Mouse (Mus musculus): ENCODE data around the gene Zfp57. TPM values are rescaled to one million over a fixed set of nuclear protein-coding genes. Genes with fewer than 3 reads are reported as not detected.
"Not testable (repeated sequence)": the region's sequence is repeated elsewhere in the genome, so short reads cannot be mapped to it uniquely, and the experiment has no call there.

The Zfp57 gene
- total and polyA plus RNA-seq, 3 experiments, result not detected

GRCm38 (mm10) chr17:36989437-36989836 lies 11.5 kb upstream of the Zfp57 start, which contains the start of gene H2-M5:
TSS of gene H2-M5 (minus strand) at chr17:36989537.
- no peak within 1 kb of the TSS for H3K4me3 ChIP-seq (ENCODE audit: control insufficient read depth in 1 of 2, insufficient read depth in 1 of 2, low read depth in 2 of 2, low read length in 2 of 2)
- peaks cover 3 to 6% of the 10 kb centered on the region in 2 experiments; a peak in 2 of 4 replicates for H3K4me1 ChIP-seq (ENCODE audit: control insufficient read depth in 1 of 2, insufficient read depth in 2 of 2, low read length in 2 of 2)
- H3K27ac ChIP-seq (ENCODE audit: control insufficient read depth, low read depth, low read length), result no peak within 1 kb of the TSS
- H3K27me3 ChIP-seq (ENCODE audit: control insufficient read depth in 1 of 2, insufficient read depth in 2 of 2, low read length in 2 of 2), result peaks cover 0 to 2% of the 10 kb centered on the region in 2 experiments; a peak in 2 of 4 replicates
- TF ChIP-seq POLR2AphosphoS2 (IDR thresholded peaks at IDR 0.05; ENCODE audit: low read length) (no peak), SMC3 (IDR thresholded peaks at IDR 0.05; ENCODE audit: low read depth, low read length) (no peak), TAL1 (IDR thresholded peaks at IDR 0.05; ENCODE audit: low read length) (no peak), TBP (IDR thresholded peaks at IDR 0.05; ENCODE audit: low read depth, low read length) (no peak), POLR2AphosphoS5 (IDR thresholded peaks at IDR 0.05; ENCODE audit: borderline replicate concordance, low read depth, low read length) (no peak), UBTF (IDR thresholded peaks at IDR 0.05; ENCODE audit: borderline replicate concordance, insufficient read depth, low read depth, low read length) (no peak), MYC (IDR thresholded peaks at IDR 0.05; ENCODE audit: low read depth, low read length) (no peak), NRF1 (IDR thresholded peaks at IDR 0.05; ENCODE audit: insufficient read depth, low read depth, low read length, poor library complexity, severe bottlenecking) (no peak), ELF1 (IDR thresholded peaks at IDR 0.05; ENCODE audit: low read depth, low read length) (no peak), KAT2A (conservative IDR thresholded peaks at IDR 0.05; ENCODE audit: low read depth, low read length) (no peak), CTCF (IDR thresholded peaks at IDR 0.05 in 2 of 3, conservative IDR thresholded peaks at IDR 0.05 in 1 of 3; ENCODE audit: control insufficient read depth in 1 of 3, insufficient read depth in 1 of 3, low read depth in 2 of 3, low read length in 3 of 3, poor library complexity in 1 of 3, severe bottlenecking in 1 of 3) (no peak), JUND (IDR thresholded peaks at IDR 0.05; ENCODE audit: low read depth, low read length) (no peak), ETS1 (IDR thresholded peaks at IDR 0.05; ENCODE audit: low read depth, low read length) (no peak), USF1 (IDR thresholded peaks at IDR 0.05; ENCODE audit: low read depth, low read length) (no peak), GABPA (IDR thresholded peaks at IDR 0.05; ENCODE audit: low read depth, low read length) (no peak)
- no peak for DNase-seq (ENCODE audit: low read depth, low spot score)
- peaks cover 0 to 11% of the 10 kb centered on the region in 2 experiments; a peak in 2 of 4 replicates for H3K36me3 ChIP-seq (ENCODE audit: control insufficient read depth in 1 of 2, insufficient read depth in 2 of 2, low read length in 2 of 2)
- H3K9ac ChIP-seq (ENCODE audit: control insufficient read depth, low read depth, low read length, poor library complexity, severe bottlenecking), result no peak within 1 kb of the TSS
- H3K79me2 ChIP-seq (ENCODE audit: control insufficient read depth, insufficient read depth, low read length, poor library complexity), result no peaks in the 10 kb centered on the region
- no peaks in the 10 kb centered on the region for H3K9me3 ChIP-seq (replicated peaks; ENCODE audit: insufficient read depth, low read length)

- peak; percentile 3 for DNase-seq (ENCODE audit: low read depth, low spot score)
- peaks cover 0 to 11% of the 10 kb centered on the region in 2 experiments; a peak in 2 of 4 replicates for H3K36me3 ChIP-seq (ENCODE audit: control insufficient read depth in 1 of 2, insufficient read depth in 2 of 2, low read length in 2 of 2)
- not testable (repeated sequence) for H3K4me3 ChIP-seq (ENCODE audit: control insufficient read depth in 1 of 2, insufficient read depth in 1 of 2, low read depth in 2 of 2, low read length in 2 of 2); H3K4me1 ChIP-seq (ENCODE audit: control insufficient read depth in 1 of 2, insufficient read depth in 2 of 2, low read length in 2 of 2); H3K27ac ChIP-seq (ENCODE audit: control insufficient read depth, low read depth, low read length); H3K79me2 ChIP-seq (ENCODE audit: control insufficient read depth, insufficient read depth, low read length, poor library complexity); H3K9ac ChIP-seq (ENCODE audit: control insufficient read depth, low read depth, low read length, poor library complexity, severe bottlenecking); H3K27me3 ChIP-seq (ENCODE audit: control insufficient read depth in 1 of 2, insufficient read depth in 2 of 2, low read length in 2 of 2); H3K9me3 ChIP-seq (replicated peaks; ENCODE audit: insufficient read depth, low read length)
Observed at GRCm38 (mm10) chr17:36990630-36991029, 10.3 kb upstream of the Zfp57 start.

Measured in MEL (cell line).